Mouse (Mus musculus) neutrophil, adult 5-6 weeks (primary cell): ENCODE measurements around the gene Nmt2. TPM values are rescaled to one million over a fixed set of nuclear protein-coding genes. Genes with fewer than 3 reads are reported as not detected.

Source experiments
- total RNA-seq: library from RNA; stranded (forward); fragments of 200-1000 nt; gene quantifications from 2 replicates; pipeline ENCODE4 v1.2.3, GENCODE M21; 2017

Gene Nmt2
- total RNA-seq, 1 experiment from 2014 or later: 19.7 TPM

Other genes starting within 250 kb of the Nmt2 start
- gene Fam171a1, start 170.0 kb upstream of the Nmt2 start, total RNA-seq: not detected in 2 replicates
- gene Rpp38, start 48.4 kb downstream of the Nmt2 start, total RNA-seq: 4.1 and 4.2 TPM in 2 replicates
- not detected in 2 replicates for gene Acbd7, start 52.0 kb downstream of the Nmt2 start, total RNA-seq
- gene Olah, start 113.0 kb downstream of the Nmt2 start, total RNA-seq: not detected in 2 replicates
- 2.0 and 4.1 TPM in 2 replicates for gene Meig1, start 138.4 kb downstream of the Nmt2 start, total RNA-seq
- 50.7 and 51.4 TPM in 2 replicates for gene Dclre1c, start 139.9 kb downstream of the Nmt2 start, total RNA-seq
- gene Suv39h2, start 190.8 kb downstream of the Nmt2 start, total RNA-seq: 0.47 and 1.4 TPM in 2 replicates
- 11.3 and 16.1 TPM in 2 replicates for gene Gm45902, start 228.6 kb downstream of the Nmt2 start, total RNA-seq
- gene Hspa14, start 228.6 kb downstream of the Nmt2 start, total RNA-seq: 100 and 108 TPM in 2 replicates
- gene Cdnf, start 228.8 kb downstream of the Nmt2 start, total RNA-seq: 0.98 and 1.3 TPM in 2 replicates